Mouse (Mus musculus) hindbrain, embryonic 16.5 days (tissue): ENCODE measurements at regions not wholly inside any gene's neighbourhood (a gene's known extent, or its start where the extent isn't known, plus 50 kb on each side); places are given as distances from the start of the nearest gene placed in this dataset.
A peak's percentile ranks its signal among the peaks of the same experiment; 100 is the strongest.

Experiments used
- ATAC-seq: fragments of 200-750 bp; cut with Nextera tagmentation; 2 replicates; pipeline ENCODE4 v1.8.0; 2017; ENCODE audit warnings: moderate TSS enrichment, moderate library complexity
- H3K27ac ChIP-seq: fragments of 300-500 bp; sonication (generic); 2 replicates; pipeline ENCODE4 v1.5.1; 2014; ENCODE audit warnings: low read depth, mild to moderate bottlenecking, control low read depth, low read length, moderate library complexity
- H3K27me3 ChIP-seq: fragments of 300-500 bp; sonication (generic); replicated peaks from 2 replicates; pipeline ENCODE4 v1.6.1; 2014; ENCODE audit warnings: low read length; ENCODE audit not compliant: control insufficient read depth, insufficient read depth
- H3K36me3 ChIP-seq: fragments of 300-500 bp; sonication (generic); 2 replicates; pipeline ENCODE4 v1.6.1; 2014; ENCODE audit warnings: mild to moderate bottlenecking, low read length, moderate library complexity, mixed read lengths; ENCODE audit not compliant: control insufficient read depth, insufficient read depth
- H3K4me1 ChIP-seq: fragments of 300-500 bp; sonication (generic); 2 replicates; pipeline ENCODE4 v1.6.1; 2014; ENCODE audit warnings: low read depth, low read length; ENCODE audit not compliant: control insufficient read depth, insufficient read depth
- H3K4me2 ChIP-seq: fragments of 300-500 bp; sonication (generic); 2 replicates; pipeline ENCODE4 v1.6.1; 2014; ENCODE audit warnings: mild to moderate bottlenecking, low read length, control low read depth, moderate library complexity
- H3K4me3 ChIP-seq: fragments of 300-500 bp; sonication (generic); 2 replicates; pipeline ENCODE4 v1.5.1; 2014; ENCODE audit warnings: mild to moderate bottlenecking, low read length, control low read depth, moderate library complexity
- H3K9ac ChIP-seq: fragments of 300-500 bp; sonication (generic); 2 replicates; pipeline ENCODE4 v1.6.1; 2014; ENCODE audit warnings: low read depth, mild to moderate bottlenecking, control low read depth, low read length, moderate library complexity
- H3K9me3 ChIP-seq: fragments of 300-500 bp; sonication (generic); 2 replicates; pipeline ENCODE4 v1.6.1; 2014; ENCODE audit warnings: mild to moderate bottlenecking, low read length, moderate library complexity; ENCODE audit not compliant: control insufficient read depth
- WGBS: fragments of 180-500 bp; shearing (Covaris S2); extraction: QIAGEN DNeasy Blood & Tissue Kit; methylation state at CpG from one replicate; pipeline ENCODE4 v1.1.7; 2014; 5-methylcytosine and 5-hydroxymethylcytosine counted together

DNA sequence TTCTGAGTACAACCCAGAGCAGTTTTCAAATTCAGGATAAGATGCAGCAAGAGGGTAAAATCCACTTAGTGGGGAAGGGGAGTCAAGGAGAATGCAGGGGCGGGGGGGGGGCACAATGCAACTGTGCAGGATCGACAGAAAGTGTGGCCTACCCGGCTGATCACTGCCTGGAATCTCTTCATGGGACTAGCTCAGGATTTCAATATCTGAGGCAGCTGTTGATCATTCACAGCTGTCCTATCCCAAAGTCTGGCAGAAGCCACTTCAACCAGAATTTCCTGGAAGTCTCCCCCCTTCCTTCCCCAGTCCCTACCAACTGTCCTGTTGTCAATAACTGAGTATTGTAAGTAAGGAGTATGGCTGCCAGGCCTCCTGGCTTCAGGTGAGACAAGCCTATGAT lies 362.1 kb downstream of the Mllt3 start:
- ATAC-seq = no peak
- no peak overlapping the region for H3K4me2 ChIP-seq
- H3K9ac ChIP-seq = no peak overlapping the region
- H3K4me3 ChIP-seq = no peak overlapping the region
- no peaks in the 10 kb centered on the region for H3K9me3 ChIP-seq
- no peaks in the 10 kb centered on the region for H3K4me1 ChIP-seq
- H3K27me3 ChIP-seq = no peaks in the 10 kb centered on the region
- no peaks in the 10 kb centered on the region for H3K36me3 ChIP-seq
- no peak overlapping the region for H3K27ac ChIP-seq
- 64% methylated on average over 3 of the region's 3 CpGs for WGBS

DNA sequence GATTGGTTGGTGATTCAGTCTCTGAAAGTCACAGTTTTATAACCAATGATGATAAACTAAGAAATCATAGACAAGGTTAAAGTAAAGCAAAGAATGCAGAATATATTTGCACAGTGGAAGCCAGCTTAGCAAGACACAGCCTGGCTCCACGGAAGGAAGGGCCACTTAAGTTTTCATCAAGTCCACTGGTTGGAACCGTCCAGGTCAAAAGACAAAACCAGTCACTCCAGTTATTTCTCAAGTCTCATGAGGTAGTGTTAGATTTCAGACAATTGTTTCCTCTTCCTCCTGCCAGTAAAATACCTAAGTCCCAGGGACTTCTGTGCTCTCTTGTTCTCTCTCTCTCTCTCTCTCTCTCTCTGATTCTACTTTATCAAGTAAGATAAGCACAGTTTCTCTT lies 363.0 kb downstream of the Mllt3 start:
- Histone ChIP-seq H3K4me3 (no peak overlapping the region), H3K4me2 (no peak overlapping the region), H3K9me3 (no peaks in the 10 kb centered on the region), H3K27ac (no peak overlapping the region), H3K9ac (no peak overlapping the region), H3K27me3 (no peaks in the 10 kb centered on the region), H3K4me1 (no peaks in the 10 kb centered on the region), H3K36me3 (no peaks in the 10 kb centered on the region)
- no peak for ATAC-seq
- WGBS = 83% methylated on average over 2 of the region's 2 CpGs

DNA sequence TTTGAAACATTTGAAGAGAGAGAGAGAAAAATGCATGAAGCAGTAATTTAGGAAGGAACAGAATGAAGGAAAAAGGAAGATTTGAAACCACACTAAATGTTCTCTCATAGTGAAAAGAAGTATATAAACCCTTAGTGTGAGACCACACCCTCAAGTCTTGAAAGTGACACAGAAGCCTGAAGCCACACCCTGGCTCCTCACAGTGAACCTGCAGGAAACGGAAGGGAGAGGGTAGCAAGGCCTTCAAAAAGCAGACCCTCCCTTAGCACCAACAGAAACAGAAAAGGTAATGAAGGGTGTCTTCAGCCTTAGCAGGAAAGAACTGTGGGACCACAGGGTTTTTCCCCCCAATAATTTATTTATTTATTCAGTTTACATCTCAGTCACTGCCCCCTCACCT lies 363.7 kb downstream of the Mllt3 start:
- no peak for ATAC-seq
- H3K36me3 ChIP-seq = no peaks in the 10 kb centered on the region
- H3K4me1 ChIP-seq = no peaks in the 10 kb centered on the region
- H3K4me2 ChIP-seq = no peak overlapping the region
- no peak overlapping the region for H3K27ac ChIP-seq
- no peaks in the 10 kb centered on the region for H3K9me3 ChIP-seq
- no peak overlapping the region for H3K9ac ChIP-seq
- H3K4me3 ChIP-seq = no peak overlapping the region
- WGBS = 67% methylated on average over 1 of the region's 1 CpGs
- no peaks in the 10 kb centered on the region for H3K27me3 ChIP-seq

GRCm38 (mm10) chr4:87668314-87668713 lies 364.9 kb downstream of the Mllt3 start:
- H3K4me1 ChIP-seq = no peaks in the 10 kb centered on the region
- no peak overlapping the region for H3K27ac ChIP-seq
- no peak overlapping the region for H3K9ac ChIP-seq
- WGBS = 44% methylated on average over 3 of the region's 3 CpGs
- H3K9me3 ChIP-seq = no peaks in the 10 kb centered on the region
- H3K4me2 ChIP-seq = no peak overlapping the region
- H3K27me3 ChIP-seq = no peaks in the 10 kb centered on the region
- ATAC-seq = no peak
- H3K36me3 ChIP-seq = no peaks in the 10 kb centered on the region
- no peak overlapping the region for H3K4me3 ChIP-seq

DNA sequence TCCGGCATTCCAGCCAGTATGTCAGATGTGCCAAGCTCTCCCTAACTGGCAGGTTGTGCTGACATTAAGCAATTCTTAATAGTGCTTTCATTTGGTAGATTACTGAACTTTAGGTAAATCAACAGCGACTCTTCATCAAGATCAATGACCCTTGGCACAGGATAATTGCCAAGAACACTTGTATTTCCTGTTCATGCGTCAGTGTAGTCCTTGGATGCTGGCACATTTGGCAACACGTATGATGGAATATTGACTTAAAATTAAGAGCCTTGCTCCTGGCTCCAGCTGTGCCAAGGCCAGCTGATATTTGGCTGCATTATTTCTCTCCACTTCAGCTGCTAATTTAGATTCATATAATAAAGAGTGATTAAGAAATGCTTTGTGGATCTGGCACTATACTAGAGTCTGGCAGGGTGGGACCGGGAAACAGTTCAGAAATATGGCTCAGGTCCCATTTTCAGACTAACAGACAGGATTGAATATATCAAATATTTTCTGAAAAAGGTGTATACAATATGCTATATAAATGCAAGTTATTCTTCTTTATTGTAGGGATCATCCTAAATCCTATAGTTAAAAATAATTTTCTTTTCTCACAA lies 365.5 kb downstream of the Mllt3 start:
- ATAC-seq = peak; percentile 54; the same call in 1 of the 2 replicates
- H3K27ac ChIP-seq = no peak overlapping the region
- H3K4me3 ChIP-seq = no peak overlapping the region

GRCm38 (mm10) chr4:87665149-87665548 lies 368.0 kb downstream of the Mllt3 start:
- Histone ChIP-seq H3K27me3 (no peaks in the 10 kb centered on the region), H3K36me3 (no peaks in the 10 kb centered on the region), H3K4me1 (no peaks in the 10 kb centered on the region), H3K27ac (no peak overlapping the region), H3K9me3 (no peaks in the 10 kb centered on the region), H3K4me3 (no peak overlapping the region), H3K9ac (no peak overlapping the region), H3K4me2 (no peak overlapping the region)
- 79% methylated on average over 6 of the region's 6 CpGs for WGBS
- ATAC-seq = no peak

More for the DNA sequence above, 365.5 kb downstream of the Mllt3 start:
- Histone ChIP-seq H3K4me1 (no peaks in the 10 kb centered on the region), H3K36me3 (no peaks in the 10 kb centered on the region), H3K4me2 (no peak overlapping the region), H3K27me3 (no peaks in the 10 kb centered on the region), H3K9ac (no peak overlapping the region), H3K9me3 (no peaks in the 10 kb centered on the region)
- 60% methylated on average over 5 of the region's 5 CpGs for WGBS

DNA sequence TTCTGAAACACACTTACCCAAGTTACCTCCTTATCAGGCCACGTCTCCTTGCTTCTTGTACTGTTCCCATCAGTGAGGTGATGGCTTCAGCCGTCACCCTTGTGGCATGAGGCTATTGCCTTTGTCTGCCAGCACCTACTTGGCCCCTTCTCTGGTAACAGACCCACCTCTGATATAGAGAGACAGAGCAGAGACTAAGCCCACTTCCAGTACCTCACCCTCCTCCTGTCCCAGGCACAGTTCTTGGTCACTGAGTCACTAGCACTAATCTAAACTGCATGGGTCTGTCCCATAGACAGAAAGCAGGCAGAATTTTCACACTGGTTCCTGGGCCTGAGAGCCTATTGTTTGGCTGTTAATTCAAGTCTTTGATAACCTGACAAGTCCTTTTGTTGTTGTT lies 370.3 kb downstream of the Mllt3 start:
- no peaks in the 10 kb centered on the region for H3K27me3 ChIP-seq
- H3K4me3 ChIP-seq = no peak overlapping the region
- H3K4me1 ChIP-seq = peaks cover 5% of the 10 kb centered on the region; the same call in 1 of the 2 replicates
- H3K36me3 ChIP-seq = no peaks in the 10 kb centered on the region
- 74% methylated on average over 2 of the region's 2 CpGs for WGBS
- ATAC-seq = no peak
- H3K9me3 ChIP-seq = no peaks in the 10 kb centered on the region
- H3K9ac ChIP-seq = no peak overlapping the region
- no peak overlapping the region for H3K4me2 ChIP-seq
- H3K27ac ChIP-seq = no peak overlapping the region

GRCm38 (mm10) chr4:87658316-87658715 lies 374.8 kb downstream of the Mllt3 start:
- Histone ChIP-seq H3K36me3 (no peaks in the 10 kb centered on the region), H3K9me3 (no peaks in the 10 kb centered on the region), H3K9ac (no peak overlapping the region), H3K4me1 (peaks cover 5% of the 10 kb centered on the region; the same call in 1 of the 2 replicates), H3K4me3 (no peak overlapping the region), H3K27me3 (no peaks in the 10 kb centered on the region), H3K4me2 (no peak overlapping the region), H3K27ac (no peak overlapping the region)
- peak; percentile 79 for ATAC-seq
- WGBS = 22% methylated on average over 4 of the region's 4 CpGs

DNA sequence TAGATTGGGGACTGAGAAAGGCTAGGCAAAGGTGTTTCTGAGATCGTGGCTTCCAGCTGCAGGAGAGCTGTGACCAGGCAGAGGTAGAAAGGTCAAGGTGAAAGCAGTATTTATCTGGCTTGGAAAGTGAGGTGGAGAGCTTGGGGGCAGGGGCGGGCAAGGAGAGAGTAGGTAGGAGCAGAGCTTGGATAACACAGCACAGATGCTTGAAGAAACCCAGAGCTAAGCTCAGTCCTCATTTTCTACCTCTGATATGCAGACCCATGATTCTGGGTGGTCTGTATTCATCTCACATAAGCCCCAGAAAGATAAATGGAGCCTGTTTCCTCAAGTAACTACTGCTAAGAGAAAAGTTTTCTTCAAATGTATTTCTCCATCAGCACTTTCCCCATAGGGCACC lies 375.3 kb downstream of the Mllt3 start:
- Histone ChIP-seq H3K9ac (no peak overlapping the region), H3K36me3 (no peaks in the 10 kb centered on the region), H3K27me3 (no peaks in the 10 kb centered on the region), H3K4me3 (no peak overlapping the region), H3K4me1 (peaks cover 5% of the 10 kb centered on the region; the same call in 1 of the 2 replicates), H3K9me3 (no peaks in the 10 kb centered on the region), H3K27ac (no peak overlapping the region), H3K4me2 (no peak overlapping the region)
- ATAC-seq = peak; percentile 45
- 62% methylated on average over 2 of the region's 2 CpGs for WGBS
